Mouse (Mus musculus): ENCODE results near the gene Dgkb. TPM values are rescaled to one million over a fixed set of nuclear protein-coding genes. Genes with fewer than 3 reads are reported as not detected.

The Dgkb gene
- polyA plus RNA-seq, 1 experiment from 2014 or later = 2.1 TPM

DNA sequence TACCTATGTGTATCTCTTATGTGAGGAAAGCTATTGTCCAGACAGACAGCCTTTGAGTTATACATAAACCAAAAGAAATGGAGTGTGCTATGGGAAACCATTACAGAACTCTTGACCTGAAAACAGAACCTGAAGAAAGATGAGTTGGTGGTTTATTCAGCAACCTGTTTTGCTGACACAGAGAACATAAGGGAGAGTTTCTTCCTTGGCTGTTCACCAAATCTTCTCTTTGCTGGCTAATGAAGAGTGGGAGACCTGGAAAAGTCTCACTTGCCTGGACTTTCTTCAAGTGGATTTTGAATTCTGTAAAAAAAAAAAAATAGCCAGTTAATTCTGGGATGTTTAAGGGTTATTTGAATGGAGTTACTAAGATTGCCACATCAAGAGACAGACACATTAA is 71.1 kb downstream of the Dgkb start:
- no peaks in the 10 kb centered on the region for H3K9me3 ChIP-seq
- no peaks in the 10 kb centered on the region for H3K27me3 ChIP-seq
- no peak overlapping the region for H3K9ac ChIP-seq (replicated peaks)
- ATAC-seq = no peak
- H3K4me2 ChIP-seq (replicated peaks) = no peak overlapping the region
- H3K4me1 ChIP-seq (replicated peaks) = no peaks in the 10 kb centered on the region
- H3K4me3 ChIP-seq (replicated peaks) = no peak overlapping the region
- H3K27ac ChIP-seq = no peak overlapping the region
- H3K36me3 ChIP-seq = no peaks in the 10 kb centered on the region

GRCm38 (mm10) chr12:37889431-37889830 is 71.9 kb downstream of the Dgkb start:
- 70% methylated on average over 4 of the region's 4 CpGs for WGBS
- H3K27ac ChIP-seq = no peak overlapping the region
- H3K4me2 ChIP-seq (replicated peaks) = no peak overlapping the region
- no peaks in the 10 kb centered on the region for H3K36me3 ChIP-seq
- no peaks in the 10 kb centered on the region for H3K4me1 ChIP-seq (replicated peaks)
- no peak for ATAC-seq
- H3K4me3 ChIP-seq (replicated peaks) = no peak overlapping the region
- no peaks in the 10 kb centered on the region for H3K9me3 ChIP-seq
- H3K27me3 ChIP-seq = no peaks in the 10 kb centered on the region
- H3K9ac ChIP-seq (replicated peaks) = no peak overlapping the region

DNA sequence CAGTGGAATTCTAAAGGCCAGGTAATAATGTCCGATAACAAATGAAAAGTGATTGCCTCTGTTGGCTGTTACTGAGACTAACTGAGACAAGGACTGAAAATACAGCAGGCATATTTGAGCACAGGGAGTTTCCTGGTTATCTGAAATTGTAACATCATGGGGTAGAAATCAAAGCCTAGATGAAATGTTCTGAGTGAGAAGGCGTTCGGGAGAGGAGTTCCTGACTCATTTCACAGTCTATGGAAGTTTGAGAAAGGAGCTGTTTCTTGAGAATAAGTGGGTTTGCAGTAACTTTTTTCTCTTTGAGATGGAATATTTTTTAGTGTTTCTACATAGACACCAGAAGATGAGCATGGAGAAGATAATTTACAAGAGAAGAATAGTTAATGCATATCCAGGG is 73.8 kb downstream of the Dgkb start:
- H3K36me3 ChIP-seq = no peaks in the 10 kb centered on the region
- no peak overlapping the region for H3K9ac ChIP-seq (replicated peaks)
- H3K27ac ChIP-seq = no peak overlapping the region
- no peak overlapping the region for H3K4me3 ChIP-seq (replicated peaks)
- H3K27me3 ChIP-seq = no peaks in the 10 kb centered on the region
- no peak for ATAC-seq
- H3K4me1 ChIP-seq (replicated peaks) = no peaks in the 10 kb centered on the region
- no peak overlapping the region for H3K4me2 ChIP-seq (replicated peaks)
- 94% methylated on average over 3 of the region's 3 CpGs for WGBS
- H3K9me3 ChIP-seq = no peaks in the 10 kb centered on the region

GRCm38 (mm10) chr12:37942163-37942562 is 124.6 kb downstream of the Dgkb start:
- H3K4me1 ChIP-seq (replicated peaks) = no peaks in the 10 kb centered on the region
- no peak overlapping the region for H3K4me3 ChIP-seq (replicated peaks)
- H3K27ac ChIP-seq = no peak overlapping the region
- H3K4me2 ChIP-seq (replicated peaks) = no peak overlapping the region
- WGBS = 94% methylated on average over 2 of the region's 2 CpGs
- no peak for ATAC-seq
- H3K36me3 ChIP-seq = no peaks in the 10 kb centered on the region
- no peaks in the 10 kb centered on the region for H3K27me3 ChIP-seq
- H3K9ac ChIP-seq (replicated peaks) = no peak overlapping the region
- no peaks in the 10 kb centered on the region for H3K9me3 ChIP-seq

GRCm38 (mm10) chr12:37956193-37956592 is 138.7 kb downstream of the Dgkb start:
- no peak overlapping the region for H3K27ac ChIP-seq
- 83% methylated on average over 4 of the region's 4 CpGs for WGBS

GRCm38 (mm10) chr12:37971482-37971881 is 154.0 kb downstream of the Dgkb start:
- Histone ChIP-seq H3K9ac (replicated peaks) (no peak overlapping the region), H3K27me3 (no peaks in the 10 kb centered on the region), H3K9me3 (no peaks in the 10 kb centered on the region), H3K4me3 (replicated peaks) (no peak overlapping the region), H3K4me2 (replicated peaks) (no peak overlapping the region), H3K4me1 (replicated peaks) (no peaks in the 10 kb centered on the region), H3K27ac (no peak overlapping the region), H3K36me3 (no peaks in the 10 kb centered on the region)
- no peak for ATAC-seq
- 81% methylated on average over 1 of the region's 1 CpGs for WGBS

More at GRCm38 (mm10) chr12:37956193-37956592, 138.7 kb downstream of the Dgkb start:
- H3K9me3 ChIP-seq = no peaks in the 10 kb centered on the region
- H3K9ac ChIP-seq (replicated peaks) = no peak overlapping the region
- no peaks in the 10 kb centered on the region for H3K36me3 ChIP-seq
- no peak overlapping the region for H3K4me2 ChIP-seq (replicated peaks)
- ATAC-seq = no peak
- no peak overlapping the region for H3K4me3 ChIP-seq (replicated peaks)
- H3K27me3 ChIP-seq = no peaks in the 10 kb centered on the region
- H3K4me1 ChIP-seq (replicated peaks) = no peaks in the 10 kb centered on the region

DNA sequence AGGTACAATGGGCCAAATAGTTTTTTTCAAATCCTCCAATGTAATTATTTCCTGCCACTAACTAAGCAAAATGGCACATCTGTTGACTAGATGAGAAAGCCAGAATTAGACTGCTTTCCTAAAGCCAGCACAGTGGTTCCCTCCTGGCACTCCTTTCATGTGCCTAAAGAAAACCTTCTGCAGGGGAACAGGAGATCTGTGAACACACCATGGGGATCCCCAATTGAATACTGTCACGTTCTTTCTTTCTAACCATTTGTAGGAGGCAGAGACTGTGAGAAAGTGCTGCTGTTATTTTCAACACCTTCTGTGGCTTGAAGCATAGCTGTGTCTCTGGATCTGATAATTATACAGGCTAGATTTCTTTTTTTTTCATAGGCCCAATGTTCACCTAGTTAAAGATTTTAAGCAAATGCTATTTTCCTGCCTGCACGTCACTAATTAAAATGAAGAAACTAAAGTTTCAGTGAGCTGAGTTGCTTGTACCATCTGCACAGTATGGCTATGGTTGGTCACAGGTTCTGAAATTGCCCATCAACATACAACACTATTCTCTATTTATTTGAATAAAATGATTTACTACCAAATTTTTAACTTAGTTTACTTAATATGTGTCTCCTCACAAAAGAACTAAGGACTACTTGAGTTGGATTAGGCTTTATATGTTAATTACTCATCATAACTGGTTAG is 161.1 kb downstream of the Dgkb start:
- no peak for ATAC-seq
- Histone ChIP-seq H3K36me3 (no peaks in the 10 kb centered on the region), H3K27ac (no peak overlapping the region), H3K9ac (replicated peaks) (no peak overlapping the region), H3K4me3 (replicated peaks) (no peak overlapping the region), H3K4me2 (replicated peaks) (no peak overlapping the region), H3K4me1 (replicated peaks) (no peaks in the 10 kb centered on the region), H3K9me3 (no peaks in the 10 kb centered on the region), H3K27me3 (no peaks in the 10 kb centered on the region)
- WGBS = 34% methylated on average over 2 of the region's 2 CpGs

- no peaks in the 10 kb centered on the region for H3K4me1 ChIP-seq (replicated peaks)
- no peaks in the 10 kb centered on the region for H3K9me3 ChIP-seq
- 81% methylated on average over 1 of the region's 1 CpGs for WGBS
- no peak overlapping the region for H3K27ac ChIP-seq
- no peak overlapping the region for H3K9ac ChIP-seq (replicated peaks)
- no peaks in the 10 kb centered on the region for H3K36me3 ChIP-seq
- no peak for ATAC-seq
- H3K4me3 ChIP-seq (replicated peaks) = no peak overlapping the region
- no peak overlapping the region for H3K4me2 ChIP-seq (replicated peaks)
- no peaks in the 10 kb centered on the region for H3K27me3 ChIP-seq
These were observed 167.8 kb downstream of the Dgkb start for GRCm38 (mm10) chr12:37985352-37985751.

- no peak overlapping the region for H3K4me2 ChIP-seq (replicated peaks)
- H3K9ac ChIP-seq (replicated peaks) = no peak overlapping the region
- no peaks in the 10 kb centered on the region for H3K36me3 ChIP-seq
- H3K9me3 ChIP-seq = no peaks in the 10 kb centered on the region
- WGBS = 57% methylated on average over 1 of the region's 1 CpGs
- H3K4me1 ChIP-seq (replicated peaks) = no peaks in the 10 kb centered on the region
- no peak overlapping the region for H3K27ac ChIP-seq
- no peak overlapping the region for H3K4me3 ChIP-seq (replicated peaks)
- no peak for ATAC-seq
- H3K27me3 ChIP-seq = no peaks in the 10 kb centered on the region
These were observed 170.6 kb downstream of the Dgkb start for GRCm38 (mm10) chr12:37988066-37988591.

DNA sequence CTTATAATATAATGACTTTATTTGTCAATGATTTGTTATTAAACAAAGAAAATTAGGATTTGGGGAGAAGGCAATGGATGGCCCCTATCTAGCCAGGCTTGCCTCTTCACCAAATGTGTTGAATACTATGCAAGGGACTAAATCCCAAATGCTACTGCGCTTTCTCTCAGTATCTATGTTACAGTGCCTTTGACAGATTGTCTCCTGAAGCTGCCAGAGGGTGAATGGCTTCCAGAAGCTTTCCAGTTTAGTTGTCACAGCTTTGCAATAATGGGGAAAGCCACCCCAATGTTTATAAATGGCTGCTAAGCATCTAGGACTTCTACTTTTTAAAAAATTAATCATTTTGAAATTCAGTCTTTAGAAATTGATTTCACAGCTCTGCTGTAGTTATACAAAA is 175.7 kb downstream of the Dgkb start:
- Histone ChIP-seq H3K9me3 (no peaks in the 10 kb centered on the region), H3K9ac (replicated peaks) (no peak overlapping the region), H3K4me3 (replicated peaks) (no peak overlapping the region), H3K27me3 (no peaks in the 10 kb centered on the region), H3K4me1 (replicated peaks) (no peaks in the 10 kb centered on the region), H3K27ac (no peak overlapping the region), H3K36me3 (no peaks in the 10 kb centered on the region), H3K4me2 (replicated peaks) (no peak overlapping the region)
- WGBS = 97% methylated on average over 1 of the region's 1 CpGs
- ATAC-seq = no peak

GRCm38 (mm10) chr12:37996417-37996946 is 179.0 kb downstream of the Dgkb start:
- no peak for ATAC-seq
- Histone ChIP-seq H3K4me2 (replicated peaks) (no peak overlapping the region), H3K9me3 (no peaks in the 10 kb centered on the region), H3K9ac (replicated peaks) (no peak overlapping the region), H3K27ac (no peak overlapping the region), H3K4me3 (replicated peaks) (no peak overlapping the region), H3K4me1 (replicated peaks) (no peaks in the 10 kb centered on the region), H3K36me3 (no peaks in the 10 kb centered on the region), H3K27me3 (no peaks in the 10 kb centered on the region)
- 94% methylated on average over 6 of the region's 6 CpGs for WGBS

DNA sequence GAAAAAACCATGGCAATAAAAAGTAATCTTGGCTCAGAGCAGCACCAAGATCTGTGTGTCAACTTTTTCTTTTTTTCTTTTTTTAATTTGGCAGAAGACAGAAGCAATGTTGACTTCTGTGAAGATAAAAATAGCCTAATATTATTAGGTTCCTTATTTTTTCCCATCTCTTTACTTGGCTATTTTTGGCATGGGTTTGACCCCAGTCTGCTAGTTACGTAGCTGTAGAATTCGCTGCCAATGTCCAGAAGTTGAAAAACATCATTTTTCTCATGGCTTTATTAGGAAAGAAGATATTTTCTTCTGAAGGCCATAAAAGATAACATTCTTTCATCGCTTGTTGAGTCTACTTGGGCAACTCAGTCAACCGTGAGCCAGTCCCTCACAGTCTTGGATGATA is 200.1 kb downstream of the Dgkb start:
- no peak overlapping the region for H3K4me3 ChIP-seq (replicated peaks)
- ATAC-seq = no peak
- WGBS = 92% methylated on average over 4 of the region's 4 CpGs
- H3K27ac ChIP-seq = no peak overlapping the region
- H3K9me3 ChIP-seq = no peaks in the 10 kb centered on the region
- H3K27me3 ChIP-seq = no peaks in the 10 kb centered on the region
- no peaks in the 10 kb centered on the region for H3K36me3 ChIP-seq
- no peaks in the 10 kb centered on the region for H3K4me1 ChIP-seq (replicated peaks)
- no peak overlapping the region for H3K9ac ChIP-seq (replicated peaks)
- no peak overlapping the region for H3K4me2 ChIP-seq (replicated peaks)

GRCm38 (mm10) chr12:38047256-38047655 is 229.7 kb downstream of the Dgkb start:
- Histone ChIP-seq H3K4me2 (replicated peaks) (no peak overlapping the region), H3K36me3 (no peaks in the 10 kb centered on the region), H3K9me3 (no peaks in the 10 kb centered on the region; the same call in 1 of the 2 replicates), H3K27me3 (no peaks in the 10 kb centered on the region), H3K27ac (no peak overlapping the region), H3K9ac (replicated peaks) (no peak overlapping the region), H3K4me3 (replicated peaks) (no peak overlapping the region), H3K4me1 (replicated peaks) (no peaks in the 10 kb centered on the region)
- no peak for ATAC-seq
- WGBS = 90% methylated on average over 5 of the region's 5 CpGs

Measured in midbrain, embryonic 13.5 days (tissue).